Mouse (Mus musculus) liver, embryonic 16.5 days (tissue): ENCODE data around the gene Tas2r134. TPM values are rescaled to one million over a fixed set of nuclear protein-coding genes. Genes with fewer than 3 reads are reported as not detected.

ENCODE experiments used
- ATAC-seq: fragments of 200-750 bp; cut with Nextera tagmentation; 2 replicates; pipeline ENCODE4 v1.8.0; 2017; ENCODE audit warnings: low read depth, mild to moderate bottlenecking, moderate number of reproducible peaks, moderate library complexity
- H3K27ac ChIP-seq: fragments of 300-500 bp; sonication (generic); 2 replicates; pipeline ENCODE4 v1.5.1; 2014; ENCODE audit warnings: mild to moderate bottlenecking, low read length
- H3K27me3 ChIP-seq: fragments of 300-500 bp; sonication (generic); 2 replicates; pipeline ENCODE4 v1.6.1; 2014; ENCODE audit warnings: low read depth, low read length, mixed read lengths; ENCODE audit not compliant: control insufficient read depth, insufficient read depth
- H3K36me3 ChIP-seq: fragments of 300-500 bp; sonication (generic); 2 replicates; pipeline ENCODE4 v1.6.1; 2014; ENCODE audit warnings: mild to moderate bottlenecking; ENCODE audit not compliant: control insufficient read depth, insufficient read depth
- H3K4me1 ChIP-seq: fragments of 300-500 bp; sonication (generic); 2 replicates; pipeline ENCODE4 v1.6.1; 2014; ENCODE audit warnings: low read depth, low read length, mixed read lengths; ENCODE audit not compliant: control insufficient read depth
- H3K4me2 ChIP-seq: fragments of 300-500 bp; sonication (generic); 2 replicates; pipeline ENCODE4 v1.6.1; 2014; ENCODE audit warnings: low read depth, low read length, mixed read lengths
- H3K4me3 ChIP-seq: fragments of 300-500 bp; sonication (generic); 2 replicates; pipeline ENCODE4 v1.5.1; 2014; ENCODE audit warnings: low read depth, mild to moderate bottlenecking, low read length
- H3K9ac ChIP-seq: fragments of 300-500 bp; sonication (generic); 2 replicates; pipeline ENCODE4 v1.6.1; 2014; ENCODE audit warnings: low read depth, low read length
- H3K9me3 ChIP-seq: fragments of 300-500 bp; sonication (generic); replicated peaks from 2 replicates; pipeline ENCODE4 v1.6.1; 2016; ENCODE audit warnings: low read length; ENCODE audit not compliant: control insufficient read depth
- WGBS: fragments of 180-500 bp; shearing (Covaris S2); extraction: QIAGEN DNeasy Blood & Tissue Kit; methylation state at CpG from one replicate; pipeline ENCODE4 v1.1.7; 2014; ENCODE audit not compliant: insufficient replicate concordance; 5-methylcytosine and 5-hydroxymethylcytosine counted together
- polyA plus RNA-seq: library from polyadenylated mRNA; unstranded; fragments of >200 nt; fragmentation: Nextera tagmentation; extraction: Ambion mirVana; gene quantifications from 2 replicates; pipeline ENCODE4 v1.2.1, GENCODE M21; 2015

Gene Tas2r134
- polyA plus RNA-seq, 1 experiment from 2014 or later, result not detected

- 59% methylated on average over 3 of the region's 3 CpGs for WGBS
- Histone ChIP-seq H3K4me2 (no peak overlapping the region), H3K27ac (no peak overlapping the region), H3K4me1 (no peaks in the 10 kb centered on the region), H3K4me3 (no peak overlapping the region), H3K27me3 (no peaks in the 10 kb centered on the region), H3K36me3 (no peaks in the 10 kb centered on the region), H3K9me3 (no peaks in the 10 kb centered on the region), H3K9ac (no peak overlapping the region)
- ATAC-seq, result no peak
Observed at GRCm38 (mm10) chr2:51600202-51600487, 27.2 kb upstream of the Tas2r134 start.

GRCm38 (mm10) chr2:51600873-51601272 is 26.4 kb upstream of the Tas2r134 start:
- Histone ChIP-seq H3K27me3 (no peaks in the 10 kb centered on the region), H3K27ac (no peak overlapping the region), H3K4me3 (no peak overlapping the region), H3K4me1 (no peaks in the 10 kb centered on the region), H3K4me2 (no peak overlapping the region), H3K9me3 (no peaks in the 10 kb centered on the region), H3K36me3 (no peaks in the 10 kb centered on the region), H3K9ac (no peak overlapping the region)
- 57% methylated on average over 8 of the region's 8 CpGs for WGBS
- no peak for ATAC-seq

- H3K4me2 ChIP-seq, result no peak overlapping the region
- H3K9ac ChIP-seq, result no peak overlapping the region
- no peaks in the 10 kb centered on the region for H3K9me3 ChIP-seq
- no peak overlapping the region for H3K4me3 ChIP-seq
- no peaks in the 10 kb centered on the region for H3K4me1 ChIP-seq
- 53% methylated on average over 10 of the region's 10 CpGs for WGBS
- H3K27ac ChIP-seq, result no peak overlapping the region
- ATAC-seq, result no peak
- H3K27me3 ChIP-seq, result no peaks in the 10 kb centered on the region
- no peaks in the 10 kb centered on the region for H3K36me3 ChIP-seq
Observed at GRCm38 (mm10) chr2:51610305-51610704, 17.0 kb upstream of the Tas2r134 start.

GRCm38 (mm10) chr2:51610897-51611296 is 16.4 kb upstream of the Tas2r134 start:
- no peak overlapping the region for H3K4me2 ChIP-seq
- H3K4me1 ChIP-seq, result no peaks in the 10 kb centered on the region
- no peak for ATAC-seq
- no peak overlapping the region for H3K4me3 ChIP-seq
- no peak overlapping the region for H3K27ac ChIP-seq
- no peaks in the 10 kb centered on the region for H3K36me3 ChIP-seq
- no peak overlapping the region for H3K9ac ChIP-seq
- H3K27me3 ChIP-seq, result no peaks in the 10 kb centered on the region
- H3K9me3 ChIP-seq, result no peaks in the 10 kb centered on the region
- 43% methylated on average over 2 of the region's 2 CpGs for WGBS

- no peak for ATAC-seq
- Histone ChIP-seq H3K9me3 (no peaks in the 10 kb centered on the region), H3K27ac (no peak overlapping the region), H3K4me3 (no peak overlapping the region), H3K27me3 (no peaks in the 10 kb centered on the region), H3K4me1 (no peaks in the 10 kb centered on the region), H3K4me2 (no peak overlapping the region), H3K36me3 (no peaks in the 10 kb centered on the region), H3K9ac (no peak overlapping the region)
- 46% methylated on average over 4 of the region's 4 CpGs for WGBS
Observed at GRCm38 (mm10) chr2:51613716-51614115, 13.6 kb upstream of the Tas2r134 start.

- H3K4me3 ChIP-seq, result no peak overlapping the region
- no peaks in the 10 kb centered on the region for H3K36me3 ChIP-seq
- H3K4me1 ChIP-seq, result no peaks in the 10 kb centered on the region
- no peak overlapping the region for H3K4me2 ChIP-seq
- no peak overlapping the region for H3K27ac ChIP-seq
- H3K9ac ChIP-seq, result no peak overlapping the region
- ATAC-seq, result no peak
- no peaks in the 10 kb centered on the region for H3K27me3 ChIP-seq
- 77% methylated on average over 2 of the region's 2 CpGs for WGBS
- H3K9me3 ChIP-seq, result no peaks in the 10 kb centered on the region
Observed at GRCm38 (mm10) chr2:51621931-51622330, 5.4 kb upstream of the Tas2r134 start.

- Histone ChIP-seq H3K9me3 (no peaks in the 10 kb centered on the region), H3K4me3 (no peak overlapping the region), H3K4me2 (no peak overlapping the region), H3K27me3 (no peaks in the 10 kb centered on the region), H3K27ac (no peak overlapping the region), H3K4me1 (no peaks in the 10 kb centered on the region), H3K9ac (no peak overlapping the region), H3K36me3 (no peaks in the 10 kb centered on the region)
- no peak for ATAC-seq
- 51% methylated on average over 3 of the region's 3 CpGs for WGBS
Observed at GRCm38 (mm10) chr2:51626007-51626406, 1.3 kb upstream of the Tas2r134 start.

GRCm38 (mm10) chr2:51631428-51631827 is 4.1 kb downstream of the Tas2r134 start:
- Histone ChIP-seq H3K27me3 (no peaks in the 10 kb centered on the region), H3K27ac (no peak overlapping the region), H3K4me1 (no peaks in the 10 kb centered on the region), H3K4me2 (no peak overlapping the region), H3K4me3 (no peak overlapping the region), H3K9ac (no peak overlapping the region), H3K36me3 (no peaks in the 10 kb centered on the region), H3K9me3 (no peaks in the 10 kb centered on the region)
- WGBS, result 23% methylated on average over 2 of the region's 2 CpGs
- ATAC-seq, result no peak

GRCm38 (mm10) chr2:51637681-51638080 is 10.4 kb downstream of the Tas2r134 start:
- Histone ChIP-seq H3K4me2 (no peak overlapping the region), H3K9ac (no peak overlapping the region), H3K36me3 (no peaks in the 10 kb centered on the region), H3K27me3 (no peaks in the 10 kb centered on the region), H3K9me3 (no peaks in the 10 kb centered on the region), H3K27ac (no peak overlapping the region), H3K4me1 (no peaks in the 10 kb centered on the region), H3K4me3 (no peak overlapping the region)
- 20% methylated on average over 11 of the region's 11 CpGs for WGBS
- ATAC-seq, result no peak

GRCm38 (mm10) chr2:51641635-51642034 is 14.3 kb downstream of the Tas2r134 start:
- no peak for ATAC-seq
- H3K9me3 ChIP-seq, result no peaks in the 10 kb centered on the region
- H3K4me3 ChIP-seq, result no peak overlapping the region
- 71% methylated on average over 7 of the region's 7 CpGs for WGBS
- H3K36me3 ChIP-seq, result no peaks in the 10 kb centered on the region
- H3K4me2 ChIP-seq, result no peak overlapping the region
- no peak overlapping the region for H3K27ac ChIP-seq
- H3K9ac ChIP-seq, result no peak overlapping the region
- no peaks in the 10 kb centered on the region for H3K4me1 ChIP-seq
- H3K27me3 ChIP-seq, result no peaks in the 10 kb centered on the region
